Mouse (Mus musculus) hindbrain, postnatal 0 days (tissue): ENCODE measurements around the gene Nectin2. TPM values are rescaled to one million over a fixed set of nuclear protein-coding genes. Genes with fewer than 3 reads are reported as not detected.

Experiments used
- ATAC-seq: fragments of 200-750 bp; cut with Nextera tagmentation; 2 replicates; pipeline ENCODE4 v1.8.0; 2017; ENCODE audit warnings: mild to moderate bottlenecking, moderate TSS enrichment, moderate library complexity
- DNase-seq: peaks from one replicate; pipeline ENCODE4 v3.0.0-alpha.2; 2015; ENCODE audit warnings: low spot score
- H3K27ac ChIP-seq: fragments of 300-500 bp; sonication (generic); 2 replicates; pipeline ENCODE4 v1.5.1; 2014; ENCODE audit warnings: mild to moderate bottlenecking
- H3K27me3 ChIP-seq: fragments of 300-500 bp; sonication (generic); 2 replicates; pipeline ENCODE4 v1.6.1; 2014; ENCODE audit warnings: low read length, mixed read lengths; ENCODE audit not compliant: insufficient read depth
- H3K36me3 ChIP-seq: fragments of 300-500 bp; sonication (generic); 2 replicates; pipeline ENCODE4 v1.6.1; 2014; ENCODE audit warnings: low read length, mixed read lengths; ENCODE audit not compliant: insufficient read depth
- H3K4me1 ChIP-seq: fragments of 300-500 bp; sonication (generic); 2 replicates; pipeline ENCODE4 v1.6.1; 2014; ENCODE audit warnings: antibody characterized with exemption, low read length, mixed read lengths; ENCODE audit not compliant: insufficient read depth
- H3K4me2 ChIP-seq: fragments of 300-500 bp; sonication (generic); 2 replicates; pipeline ENCODE4 v1.6.1; 2014; ENCODE audit warnings: low read depth, mild to moderate bottlenecking, low read length, moderate library complexity, mixed read lengths
- H3K4me3 ChIP-seq: fragments of 300-500 bp; sonication (generic); 2 replicates; pipeline ENCODE4 v1.5.1; 2014; ENCODE audit warnings: low read length
- H3K9ac ChIP-seq: fragments of 300-500 bp; sonication (generic); replicated peaks from 2 replicates; pipeline ENCODE4 v1.6.1; 2014; ENCODE audit warnings: mild to moderate bottlenecking, low read length, moderate library complexity, mixed read lengths
- H3K9me3 ChIP-seq: fragments of 300-500 bp; sonication (generic); 2 replicates; pipeline ENCODE4 v1.6.1; 2016; ENCODE audit warnings: low read length, mixed read lengths
- CTCF ChIP-seq: IDR thresholded peaks from 2 replicates; pipeline ENCODE4 v1.5.1; 2016; ENCODE audit warnings: antibody characterized with exemption, control low read depth, low read depth
- WGBS: fragments of 180-500 bp; shearing (Covaris S2); extraction: QIAGEN DNeasy Blood & Tissue Kit; methylation state at CpG from one replicate; pipeline ENCODE4 v1.1.7; 2014; 5-methylcytosine and 5-hydroxymethylcytosine counted together
- polyA plus RNA-seq: library from polyadenylated mRNA; unstranded; fragments of >200 nt; fragmentation: Nextera tagmentation; extraction: Ambion mirVana; gene quantifications from 2 replicates; pipeline ENCODE4 v1.2.1, GENCODE M21; 2015
- total RNA-seq: library from RNA; depleted of rRNA; stranded (reverse); fragments of >200 nt; gene quantifications from 2 replicates; pipeline ENCODE4 v1.2.3, GENCODE M21; 2014

The Nectin2 gene
- total and polyA plus RNA-seq, 2 experiments from 2014 or later = 57.5 to 76.5 TPM

DNA sequence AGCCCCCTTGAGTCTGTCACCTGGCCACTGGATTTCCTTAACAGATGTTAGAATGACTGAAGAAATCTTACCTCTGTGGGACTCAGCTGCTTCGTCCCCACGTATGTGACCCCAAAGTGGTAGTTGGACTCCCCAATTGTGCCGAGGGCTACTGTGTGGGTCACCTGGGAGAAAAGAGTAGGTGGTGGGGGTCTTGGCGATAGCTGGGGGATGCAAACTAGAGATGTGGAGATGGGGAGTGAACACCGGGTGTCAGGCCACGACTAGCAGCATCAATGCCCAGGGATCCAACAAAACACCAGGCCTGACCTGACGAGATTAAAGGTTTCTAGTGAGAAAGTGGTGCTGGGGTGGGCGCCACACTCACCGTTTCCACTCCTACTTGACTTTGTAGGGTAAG lies 36.7 kb downstream of the Nectin2 start:
- Histone ChIP-seq H3K4me2 (no peak overlapping the region), H3K9ac (no peak overlapping the region)
- WGBS = 89% methylated on average over 9 of the region's 9 CpGs

DNA sequence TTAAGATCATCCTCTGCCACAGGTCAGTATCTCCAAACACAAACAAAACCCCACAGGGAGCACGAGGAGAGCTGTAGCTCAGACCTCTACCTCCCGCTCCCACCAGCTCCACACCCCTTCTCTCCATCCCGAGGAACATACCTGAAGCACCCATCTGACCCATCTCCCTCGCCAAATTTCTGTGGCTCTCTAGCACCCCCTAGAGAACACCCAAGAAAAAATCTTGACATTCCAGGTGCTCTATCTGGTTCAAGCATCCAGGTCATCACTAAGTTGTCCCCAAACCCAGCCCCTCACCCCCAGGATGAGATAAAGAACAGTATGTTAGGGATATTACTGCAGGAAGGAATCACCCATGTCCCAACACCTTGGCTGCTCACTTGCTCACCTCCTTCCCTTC lies 37.1 kb downstream of the Nectin2 start:
- TF ChIP-seq CTCF = peak; percentile 53
- ATAC-seq = no peak
- Histone ChIP-seq H3K4me3 (no peak overlapping the region), H3K27me3 (no peaks in the 10 kb centered on the region), H3K36me3 (peaks cover 26% of the 10 kb centered on the region; the same call in 1 of the 2 replicates), H3K9ac (no peak overlapping the region), H3K9me3 (no peaks in the 10 kb centered on the region), H3K27ac (no peak overlapping the region), H3K4me1 (peaks cover 9% of the 10 kb centered on the region; the same call in 1 of the 2 replicates), H3K4me2 (no peak overlapping the region)
- 53% methylated on average over 4 of the region's 4 CpGs for WGBS
- DNase-seq = peak; percentile 19

More for the DNA sequence above, 36.7 kb downstream of the Nectin2 start:
- TF ChIP-seq CTCF = no peak
- H3K9me3 ChIP-seq = no peaks in the 10 kb centered on the region
- H3K4me3 ChIP-seq = no peak overlapping the region
- no peaks in the 10 kb centered on the region for H3K27me3 ChIP-seq
- DNase-seq = no peak
- peaks cover 24% of the 10 kb centered on the region; the same call in 1 of the 2 replicates for H3K36me3 ChIP-seq
- ATAC-seq = no peak
- H3K4me1 ChIP-seq = peaks cover 9% of the 10 kb centered on the region; the same call in 1 of the 2 replicates
- no peak overlapping the region for H3K27ac ChIP-seq

DNA sequence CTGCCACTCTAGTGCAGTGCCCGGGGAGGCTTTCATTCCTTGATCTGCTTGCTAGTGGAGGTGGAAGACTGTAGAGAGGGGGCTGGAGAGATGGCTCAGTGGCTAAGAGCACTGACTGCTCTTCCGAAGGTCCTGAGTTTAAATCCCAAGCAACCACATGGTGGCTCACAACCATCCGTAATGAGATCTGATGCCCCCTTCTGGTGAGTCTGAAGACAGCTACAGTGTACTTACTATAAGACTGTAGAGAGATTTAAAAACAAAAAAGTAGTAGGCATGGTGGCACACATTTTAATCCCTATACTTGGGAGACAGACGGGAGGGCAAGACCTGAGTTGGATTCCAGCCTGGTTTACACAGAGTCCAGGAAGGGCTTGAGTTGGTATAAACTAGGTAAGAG lies 37.9 kb downstream of the Nectin2 start:
- Histone ChIP-seq H3K4me1 (peaks cover 9% of the 10 kb centered on the region; the same call in 1 of the 2 replicates), H3K4me2 (no peak overlapping the region), H3K27me3 (no peaks in the 10 kb centered on the region), H3K9ac (no peak overlapping the region), H3K27ac (no peak overlapping the region), H3K36me3 (peaks cover 31% of the 10 kb centered on the region; the same call in 1 of the 2 replicates), H3K4me3 (no peak overlapping the region), H3K9me3 (no peaks in the 10 kb centered on the region)
- 75% methylated on average over 4 of the region's 4 CpGs for WGBS
- ATAC-seq (no peak), DNase-seq (peak; percentile 49)
- peak; percentile 62 for TF ChIP-seq CTCF

DNA sequence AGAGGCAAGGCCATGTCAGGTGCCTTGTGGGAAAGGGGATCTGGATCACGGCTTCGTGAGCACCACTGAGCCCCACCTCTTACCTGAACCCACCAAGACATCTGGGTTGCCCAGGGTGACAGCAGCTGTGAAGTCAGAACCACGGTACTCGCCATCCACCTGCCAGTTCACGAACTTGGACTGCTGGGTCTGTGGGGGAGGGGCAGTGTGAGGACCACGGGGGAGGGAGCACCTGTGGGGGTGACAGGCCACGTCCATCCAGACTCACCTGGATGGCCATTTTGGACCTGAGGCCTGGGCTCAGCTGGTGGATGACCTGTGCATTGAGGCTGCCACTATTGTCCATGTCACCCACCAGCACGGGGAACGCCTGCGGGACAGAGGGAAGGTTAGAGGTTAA lies 39.6 kb downstream of the Nectin2 start:
- DNase-seq (no peak), ATAC-seq (no peak)
- H3K9ac ChIP-seq = no peak overlapping the region
- H3K27ac ChIP-seq = no peak overlapping the region
- no peak for TF ChIP-seq CTCF
- H3K9me3 ChIP-seq = no peaks in the 10 kb centered on the region
- 96% methylated on average over 10 of the region's 10 CpGs for WGBS
- peaks cover 3% of the 10 kb centered on the region; the same call in 1 of the 2 replicates for H3K4me1 ChIP-seq
- no peaks in the 10 kb centered on the region for H3K27me3 ChIP-seq
- no peak overlapping the region for H3K4me3 ChIP-seq
- H3K36me3 ChIP-seq = peaks cover 34% of the 10 kb centered on the region; the same call in 1 of the 2 replicates
- no peak overlapping the region for H3K4me2 ChIP-seq

DNA sequence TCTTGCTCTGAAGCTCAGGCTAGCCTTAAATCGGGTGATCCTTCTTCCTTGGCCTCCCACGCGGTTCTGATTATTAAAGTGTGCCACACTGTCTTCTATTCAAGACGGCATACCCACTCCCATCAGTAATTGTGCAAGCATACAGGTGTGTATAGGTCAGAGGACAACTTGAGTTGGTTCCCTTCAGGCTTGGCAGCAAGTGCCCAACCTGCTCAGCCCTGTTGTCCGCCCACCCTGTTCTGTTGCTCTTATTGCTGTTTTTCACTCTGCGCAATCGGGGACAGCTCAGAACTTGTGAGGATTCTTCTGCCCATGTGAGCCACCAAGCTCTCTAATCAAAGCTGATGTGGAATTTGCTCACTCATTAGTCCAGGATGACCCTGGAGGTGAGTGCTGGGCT lies 45.0 kb downstream of the Nectin2 start:
- H3K4me3 ChIP-seq = no peak overlapping the region
- ATAC-seq (no peak), DNase-seq (no peak)
- no peak overlapping the region for H3K4me2 ChIP-seq
- WGBS = 95% methylated on average over 7 of the region's 7 CpGs
- peaks cover 30% of the 10 kb centered on the region; the same call in 1 of the 2 replicates for H3K36me3 ChIP-seq
- H3K4me1 ChIP-seq = no peaks in the 10 kb centered on the region
- no peaks in the 10 kb centered on the region for H3K27me3 ChIP-seq
- TF ChIP-seq CTCF = no peak
- no peak overlapping the region for H3K27ac ChIP-seq
- H3K9me3 ChIP-seq = no peaks in the 10 kb centered on the region
- H3K9ac ChIP-seq = no peak overlapping the region

DNA sequence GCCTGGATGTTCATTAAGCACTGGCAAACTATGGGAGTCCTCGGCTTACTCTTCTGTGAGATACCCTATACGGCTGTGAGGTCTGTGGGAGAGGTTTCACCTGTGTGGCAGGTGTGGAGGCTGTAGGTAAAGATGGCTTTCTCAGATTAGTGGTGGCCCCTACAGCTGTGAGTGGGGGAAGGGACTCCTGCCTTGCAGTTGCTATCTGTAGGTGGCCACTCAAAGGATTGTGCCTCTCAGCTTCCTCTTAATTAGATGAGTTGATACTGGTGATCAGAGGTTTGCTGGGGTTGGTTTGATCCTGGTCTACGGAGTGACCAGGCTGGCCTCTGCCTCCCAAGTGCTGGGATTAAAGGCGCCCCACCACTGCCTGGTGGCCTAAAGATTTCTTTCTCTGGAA lies 45.8 kb downstream of the Nectin2 start:
- DNase-seq (no peak), ATAC-seq (no peak)
- no peak for TF ChIP-seq CTCF
- H3K4me2 ChIP-seq = no peak overlapping the region
- whole genome bisulfite sequencing = 97% methylated on average over 4 of the region's 4 CpGs
- no peaks in the 10 kb centered on the region for H3K9me3 ChIP-seq
- H3K27ac ChIP-seq = no peak overlapping the region
- no peak overlapping the region for H3K9ac ChIP-seq
- no peak overlapping the region for H3K4me3 ChIP-seq
- peaks cover 2% of the 10 kb centered on the region; the same call in 1 of the 2 replicates for H3K4me1 ChIP-seq
- no peaks in the 10 kb centered on the region for H3K27me3 ChIP-seq
- H3K36me3 ChIP-seq = peaks cover 24% of the 10 kb centered on the region; the same call in 1 of the 2 replicates

DNA sequence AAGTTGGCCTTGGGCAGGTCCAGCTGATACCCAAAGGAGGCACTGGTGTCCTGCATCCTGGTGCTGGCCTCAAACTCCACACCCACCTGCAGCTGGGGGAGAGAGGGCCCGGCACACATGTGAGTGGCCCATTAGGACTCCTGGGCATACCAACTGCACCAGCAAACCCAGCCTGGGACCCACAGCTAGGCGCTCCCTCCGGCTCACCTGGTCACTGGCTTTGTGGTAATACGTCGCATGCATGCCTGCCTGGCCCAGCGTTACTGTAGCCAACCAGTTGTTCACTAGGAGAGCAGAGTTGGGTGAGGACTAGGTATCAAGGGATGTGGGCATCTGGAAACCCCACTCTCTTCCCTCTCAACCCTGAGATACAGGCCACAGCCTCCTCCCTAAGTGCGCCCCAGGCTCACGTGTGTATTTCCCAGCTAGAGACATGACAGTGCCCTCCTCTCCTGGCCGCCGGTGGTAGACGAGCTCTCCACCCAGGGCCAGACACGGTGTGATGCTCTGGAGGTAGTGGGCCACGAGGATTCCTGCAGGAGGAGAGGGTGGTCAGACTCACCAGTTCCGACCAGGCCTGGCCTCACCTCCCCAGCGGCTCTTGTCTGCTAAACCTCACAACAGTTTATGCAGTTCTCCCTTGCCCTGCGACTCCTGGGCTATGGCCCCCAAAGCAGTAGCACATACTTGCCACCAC lies 47.3 kb downstream of the Nectin2 start:
- peaks cover 14% of the 10 kb centered on the region; the same call in 1 of the 2 replicates for H3K36me3 ChIP-seq
- H3K4me3 ChIP-seq = no peak overlapping the region
- no peak overlapping the region for H3K4me2 ChIP-seq
- no peak overlapping the region for H3K9ac ChIP-seq
- ATAC-seq (no peak), DNase-seq (no peak)
- no peak for TF ChIP-seq CTCF
- no peak overlapping the region for H3K27ac ChIP-seq
- H3K27me3 ChIP-seq = no peaks in the 10 kb centered on the region
- no peaks in the 10 kb centered on the region for H3K9me3 ChIP-seq
- H3K4me1 ChIP-seq = peaks cover 9% of the 10 kb centered on the region
- WGBS = 95% methylated on average over 16 of the region's 16 CpGs
